Mouse (Mus musculus) intestine, postnatal 0 days (tissue): Measurements from ENCODE around the gene Snx20. TPM values are rescaled to one million over a fixed set of nuclear protein-coding genes. Genes with fewer than 3 reads are reported as not detected.

Source experiments
- ATAC-seq: fragments of 200-750 bp; cut with Nextera tagmentation; 2 replicates; pipeline ENCODE4 v1.8.0; 2017; ENCODE audit warnings: mild to moderate bottlenecking, moderate TSS enrichment, moderate library complexity
- H3K27ac ChIP-seq: fragments of 300-500 bp; sonication (generic); 2 replicates; pipeline ENCODE4 v1.5.1; 2014; ENCODE audit warnings: mild to moderate bottlenecking, low read depth, low read length, moderate library complexity
- H3K27me3 ChIP-seq: fragments of 300-500 bp; sonication (generic); replicated peaks from 2 replicates; pipeline ENCODE4 v1.6.1; 2014; ENCODE audit warnings: low read length, mixed read lengths; ENCODE audit not compliant: control insufficient read depth, insufficient read depth
- H3K36me3 ChIP-seq: fragments of 300-500 bp; sonication (generic); 2 replicates; pipeline ENCODE4 v1.6.1; 2014; ENCODE audit warnings: mild to moderate bottlenecking, moderate library complexity; ENCODE audit not compliant: control insufficient read depth, insufficient read depth
- H3K4me1 ChIP-seq: fragments of 300-500 bp; sonication (generic); replicated peaks from 2 replicates; pipeline ENCODE4 v1.6.1; 2014; ENCODE audit warnings: antibody characterized with exemption, low read length, mixed read lengths; ENCODE audit not compliant: control insufficient read depth, insufficient read depth
- H3K4me2 ChIP-seq: fragments of 300-500 bp; sonication (generic); replicated peaks from 2 replicates; pipeline ENCODE4 v1.6.1; 2014; ENCODE audit warnings: low read depth, mild to moderate bottlenecking, moderate library complexity
- H3K4me3 ChIP-seq: fragments of 300-500 bp; sonication (generic); 2 replicates; pipeline ENCODE4 v1.5.1; 2014; ENCODE audit warnings: low read depth, low read length
- H3K9ac ChIP-seq: fragments of 300-500 bp; sonication (generic); 2 replicates; pipeline ENCODE4 v1.6.1; 2014; ENCODE audit warnings: mild to moderate bottlenecking, low read depth, low read length
- H3K9me3 ChIP-seq: fragments of 300-500 bp; sonication (generic); 2 replicates; pipeline ENCODE4 v1.6.1; 2016; ENCODE audit warnings: mixed run types; ENCODE audit not compliant: control insufficient read depth
- CTCF ChIP-seq: sonication (generic); IDR thresholded peaks from 2 replicates; pipeline ENCODE4 v1.5.1; 2016; ENCODE audit warnings: low read depth, mild to moderate bottlenecking, control low read depth, antibody characterized with exemption, moderate library complexity
- WGBS: fragments of 180-500 bp; shearing (Covaris S2); extraction: QIAGEN DNeasy Blood & Tissue Kit; methylation state at CpG from one replicate; pipeline ENCODE4 v1.1.7; 2014; 5-methylcytosine and 5-hydroxymethylcytosine counted together
- polyA plus RNA-seq: library from polyadenylated mRNA; unstranded; fragments of >200 nt; fragmentation: Nextera tagmentation; extraction: Ambion mirVana; gene quantifications from 2 replicates; pipeline ENCODE4 v1.2.1, GENCODE M21; 2015

Gene Snx20
- polyA plus RNA-seq, 1 experiment from 2014 or later: 37.1 TPM

DNA sequence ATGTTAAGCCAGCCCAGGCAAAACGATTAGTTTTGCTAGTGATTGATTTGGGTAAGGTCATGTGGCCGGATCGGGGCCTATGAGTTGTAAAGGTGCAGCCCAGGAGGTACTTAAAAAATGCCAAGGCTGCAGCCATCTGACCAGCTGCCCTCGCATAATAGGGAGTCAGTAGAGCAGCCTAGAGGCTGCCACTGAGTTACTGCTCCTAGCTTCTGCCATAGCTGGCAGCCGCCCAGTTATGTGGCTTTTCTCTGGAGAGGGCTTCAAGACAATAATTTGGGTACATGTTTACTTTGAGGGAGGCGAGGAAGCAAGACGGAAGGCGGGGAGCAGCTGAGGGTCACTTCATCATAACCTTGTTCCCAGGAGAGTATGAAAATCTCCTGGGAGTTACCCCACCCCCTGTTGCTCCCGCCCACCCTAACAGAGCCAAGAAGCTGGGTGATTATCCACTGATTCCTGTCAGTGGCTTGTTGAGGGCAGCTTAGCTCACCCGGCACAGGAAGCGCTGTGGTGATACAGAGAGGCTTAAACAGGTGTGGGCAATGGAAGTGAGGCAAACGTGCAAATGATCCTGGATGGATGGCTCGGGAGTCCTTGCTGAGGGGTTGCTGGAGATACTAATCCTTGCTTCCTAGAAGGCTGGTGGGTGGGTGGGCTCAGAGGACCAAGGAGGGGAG lies 30.4 kb downstream of the Snx20 start:
- Histone ChIP-seq H3K9me3 (peaks cover 9% of the 10 kb centered on the region), H3K27me3 (no peaks in the 10 kb centered on the region), H3K4me2 (no peak overlapping the region), H3K4me1 (no peaks in the 10 kb centered on the region), H3K36me3 (no peaks in the 10 kb centered on the region), H3K9ac (no peak overlapping the region), H3K27ac (no peak overlapping the region), H3K4me3 (no peak overlapping the region)
- WGBS: 41% methylated on average over 13 of the region's 13 CpGs
- no peak for ATAC-seq
- TF ChIP-seq CTCF: no peak

DNA sequence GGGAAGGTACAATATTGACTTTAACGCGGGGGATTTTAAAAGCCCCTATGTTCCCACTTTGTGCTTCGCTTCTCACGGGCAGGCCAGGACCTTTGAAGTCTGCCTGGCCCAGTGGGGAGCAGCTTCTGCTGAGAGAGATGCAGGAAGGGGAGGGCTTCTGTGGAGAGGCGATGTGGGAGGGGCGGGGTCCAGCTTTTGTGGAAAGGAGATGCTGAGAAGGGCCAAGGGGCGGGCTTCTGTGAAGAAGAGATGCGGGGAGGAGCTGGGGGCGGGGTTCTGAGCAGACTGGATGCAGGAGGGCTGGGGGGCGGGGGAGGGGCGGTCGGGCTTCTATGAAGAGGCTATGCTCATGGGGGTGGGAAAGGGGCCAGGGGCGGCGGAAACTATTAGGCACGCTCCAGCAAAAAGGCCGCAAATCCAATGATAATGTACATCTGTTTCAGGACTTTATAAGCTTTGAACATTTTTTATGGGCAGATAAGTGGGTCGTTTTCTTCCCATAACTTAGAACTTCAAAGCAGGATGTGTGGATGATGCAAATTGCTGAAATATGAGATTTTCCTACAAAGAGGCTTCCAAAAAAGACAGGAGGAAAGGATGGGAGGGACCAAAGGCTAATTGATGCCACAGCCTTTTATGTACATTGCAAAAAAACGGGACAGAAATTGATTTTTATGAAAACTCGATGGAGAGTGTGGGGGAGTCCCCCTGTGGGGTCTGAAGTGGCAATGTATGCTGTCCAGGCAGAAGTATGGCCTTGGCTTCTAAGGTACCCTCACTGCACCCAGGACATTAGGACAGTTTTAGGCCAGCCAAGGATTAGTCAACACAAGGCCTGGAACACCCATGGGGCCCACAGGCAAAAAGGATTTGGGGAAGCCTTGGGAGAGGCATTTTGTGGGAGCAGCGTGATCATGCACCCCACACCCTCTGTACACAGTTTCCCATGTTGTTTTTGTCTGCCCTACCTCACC lies 31.6 kb downstream of the Snx20 start:
- Histone ChIP-seq H3K36me3 (no peaks in the 10 kb centered on the region), H3K4me3 (no peak overlapping the region), H3K4me1 (no peaks in the 10 kb centered on the region), H3K9ac (no peak overlapping the region), H3K27me3 (no peaks in the 10 kb centered on the region), H3K9me3 (peaks cover 9% of the 10 kb centered on the region), H3K27ac (no peak overlapping the region), H3K4me2 (peak overlapping the region; percentile 32; the same call in 1 of the 2 replicates)
- TF ChIP-seq CTCF: no peak
- 10% methylated on average over 20 of the region's 20 CpGs for WGBS
- peak; percentile 31; the same call in 1 of the 2 replicates for ATAC-seq

DNA sequence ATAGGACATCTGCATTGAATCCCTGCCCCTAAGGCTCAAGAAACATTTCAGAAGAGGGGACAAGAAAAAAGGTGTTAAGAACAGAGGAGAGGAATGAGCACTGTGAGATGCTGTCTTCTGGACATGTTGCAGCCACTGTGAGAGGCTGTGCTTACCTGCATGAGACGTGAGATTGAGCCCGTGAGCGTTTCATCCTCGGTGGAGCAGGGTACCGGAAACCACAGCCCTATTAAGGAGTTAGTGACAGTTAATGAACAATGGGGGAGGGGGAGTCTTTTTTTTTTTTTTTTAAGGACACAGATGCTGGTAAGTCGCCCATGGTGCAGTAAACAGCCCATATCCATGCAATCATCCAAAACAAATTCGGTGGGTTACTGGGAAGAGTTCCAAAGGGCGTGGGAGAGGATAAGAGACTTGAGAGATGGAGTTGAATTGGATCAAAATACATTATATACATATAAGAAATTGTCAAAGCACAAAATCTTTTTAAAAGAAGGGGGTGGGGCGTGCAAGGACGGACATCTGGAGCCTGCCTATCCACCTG lies 32.4 kb downstream of the Snx20 start:
- WGBS: 16% methylated on average over 10 of the region's 10 CpGs
- no peaks in the 10 kb centered on the region for H3K36me3 ChIP-seq
- H3K27ac ChIP-seq: no peak overlapping the region
- H3K9ac ChIP-seq: no peak overlapping the region
- H3K4me3 ChIP-seq: no peak overlapping the region
- peak overlapping the region; percentile 32; the same call in 1 of the 2 replicates for H3K4me2 ChIP-seq
- no peaks in the 10 kb centered on the region for H3K4me1 ChIP-seq
- no peaks in the 10 kb centered on the region for H3K27me3 ChIP-seq
- ATAC-seq: no peak
- peaks cover 9% of the 10 kb centered on the region for H3K9me3 ChIP-seq
- TF ChIP-seq CTCF: no peak

DNA sequence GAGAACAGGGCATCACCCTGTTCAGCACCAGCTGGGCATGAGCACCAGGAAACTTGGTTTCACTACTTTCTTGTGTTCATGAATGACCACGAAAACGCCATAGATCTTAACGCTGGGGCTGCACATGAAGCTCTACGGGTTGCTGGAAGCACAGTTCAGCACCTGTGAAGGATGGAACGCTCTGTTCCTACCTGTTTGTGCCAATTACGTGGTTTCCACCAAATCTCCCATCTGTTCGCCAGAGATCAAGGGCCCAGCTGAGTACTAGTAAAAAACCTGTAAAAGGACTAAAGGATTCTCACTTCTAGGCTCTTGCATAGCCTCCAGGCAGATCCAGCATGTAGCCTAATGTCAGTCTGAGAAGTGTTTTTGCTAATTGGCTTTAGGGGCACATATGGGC lies 36.4 kb downstream of the Snx20 start:
- Histone ChIP-seq H3K27ac (no peak overlapping the region), H3K36me3 (no peaks in the 10 kb centered on the region), H3K9me3 (peaks cover 9% of the 10 kb centered on the region), H3K27me3 (no peaks in the 10 kb centered on the region), H3K4me2 (no peak overlapping the region), H3K4me1 (no peaks in the 10 kb centered on the region), H3K4me3 (no peak overlapping the region), H3K9ac (no peak overlapping the region)
- no peak for ATAC-seq
- 89% methylated on average over 7 of the region's 7 CpGs for WGBS
- TF ChIP-seq CTCF: no peak

DNA sequence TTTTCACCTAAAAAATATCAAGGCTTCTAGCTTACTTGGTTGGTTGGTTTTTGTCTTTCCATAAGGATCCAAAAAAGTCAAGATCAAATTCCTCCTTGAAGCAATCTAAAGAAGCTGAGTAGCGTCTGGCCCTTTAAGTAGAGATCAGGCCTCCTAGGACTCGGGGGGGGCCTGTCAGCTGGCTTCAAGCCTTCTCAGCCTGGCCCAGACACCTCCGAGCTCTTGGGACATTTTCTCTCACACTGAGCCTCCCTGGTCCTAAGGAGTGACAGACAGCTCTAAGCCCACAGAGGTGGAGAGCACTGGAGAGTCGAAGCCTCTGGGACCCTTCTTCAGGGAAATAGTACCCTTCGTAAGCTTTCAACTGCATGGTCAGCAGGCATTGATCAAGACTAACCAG lies 37.4 kb downstream of the Snx20 start:
- no peaks in the 10 kb centered on the region for H3K4me1 ChIP-seq
- H3K4me2 ChIP-seq: no peak overlapping the region
- H3K4me3 ChIP-seq: no peak overlapping the region
- ATAC-seq: no peak
- H3K9me3 ChIP-seq: peaks cover 9% of the 10 kb centered on the region
- no peaks in the 10 kb centered on the region for H3K27me3 ChIP-seq
- H3K27ac ChIP-seq: no peak overlapping the region
- H3K9ac ChIP-seq: no peak overlapping the region
- TF ChIP-seq CTCF: no peak
- 74% methylated on average over 5 of the region's 5 CpGs for WGBS
- H3K36me3 ChIP-seq: no peaks in the 10 kb centered on the region

DNA sequence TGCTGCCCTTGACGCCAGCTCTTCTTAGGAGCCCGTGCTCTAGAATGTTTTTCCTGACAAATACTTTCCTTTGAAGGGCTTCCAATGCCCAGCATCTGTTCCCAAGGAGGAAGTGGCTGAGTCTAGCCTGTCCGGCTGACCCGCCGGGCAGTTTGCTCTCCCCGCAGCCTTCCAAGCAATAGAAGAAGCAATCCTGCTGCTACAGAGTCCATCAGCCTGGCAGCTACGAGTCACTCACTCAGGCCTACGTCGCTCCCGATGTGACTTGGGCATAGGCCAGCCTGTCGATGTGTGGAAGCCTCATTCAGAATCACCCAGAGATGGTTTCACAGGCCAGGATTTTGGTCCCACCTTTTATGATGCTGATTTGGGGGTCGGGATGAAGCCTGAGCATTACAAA lies 39.9 kb downstream of the Snx20 start:
- TF ChIP-seq CTCF: no peak
- Histone ChIP-seq H3K36me3 (no peaks in the 10 kb centered on the region; the same call in 1 of the 2 replicates), H3K4me2 (no peak overlapping the region), H3K27me3 (no peaks in the 10 kb centered on the region), H3K4me1 (no peaks in the 10 kb centered on the region), H3K9ac (no peak overlapping the region), H3K9me3 (no peaks in the 10 kb centered on the region; the same call in 1 of the 2 replicates), H3K27ac (no peak overlapping the region), H3K4me3 (no peak overlapping the region)
- ATAC-seq: no peak
- 84% methylated on average over 12 of the region's 12 CpGs for WGBS
